Mouse (Mus musculus) skeletal muscle tissue, adult 2 months (tissue): Measurements from ENCODE around the gene Prrx1.

Experiments used
- DNase-seq: peaks from one replicate; pipeline ENCODE4 v3.0.0-alpha.2; 2012; ENCODE audit warnings: low read depth, low spot score

Prrx1 gene

GRCm38 (mm10) chr1:163273132-163273531, 40.4 kb downstream of the Prrx1 start:
- no peak for DNase-seq

DNA sequence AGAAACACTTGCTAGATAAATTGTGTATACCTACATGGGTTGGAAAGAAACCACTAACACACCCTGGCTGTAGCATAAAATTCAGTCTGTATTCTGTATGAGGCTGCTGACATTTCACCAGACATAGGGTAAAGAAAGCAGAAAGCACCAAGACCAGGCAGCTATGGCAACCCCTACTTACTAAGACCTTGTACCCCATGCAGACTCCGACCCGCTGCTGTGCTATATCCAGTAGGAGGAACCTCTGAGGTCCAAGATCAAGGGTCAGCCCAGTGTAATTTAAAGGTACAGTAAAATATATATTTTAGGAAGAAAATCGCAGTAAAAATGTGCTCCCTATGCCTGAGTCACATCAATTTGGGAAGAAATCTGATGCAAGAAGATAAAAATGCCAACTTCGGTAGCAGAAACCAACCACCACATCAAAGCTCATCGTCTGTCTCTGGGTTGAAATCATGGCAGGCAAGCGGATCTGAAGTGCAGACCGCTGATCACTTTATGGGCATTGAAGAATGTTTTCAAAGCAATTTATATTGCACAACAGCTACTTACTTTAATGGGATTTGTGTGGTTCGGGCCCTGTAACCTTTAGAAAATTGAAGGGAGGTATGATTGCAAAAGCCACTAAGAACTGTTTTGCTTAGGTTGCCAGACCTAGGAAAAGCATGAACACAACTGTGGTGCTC, 46.5 kb downstream of the Prrx1 start:
- no peak for DNase-seq

DNA sequence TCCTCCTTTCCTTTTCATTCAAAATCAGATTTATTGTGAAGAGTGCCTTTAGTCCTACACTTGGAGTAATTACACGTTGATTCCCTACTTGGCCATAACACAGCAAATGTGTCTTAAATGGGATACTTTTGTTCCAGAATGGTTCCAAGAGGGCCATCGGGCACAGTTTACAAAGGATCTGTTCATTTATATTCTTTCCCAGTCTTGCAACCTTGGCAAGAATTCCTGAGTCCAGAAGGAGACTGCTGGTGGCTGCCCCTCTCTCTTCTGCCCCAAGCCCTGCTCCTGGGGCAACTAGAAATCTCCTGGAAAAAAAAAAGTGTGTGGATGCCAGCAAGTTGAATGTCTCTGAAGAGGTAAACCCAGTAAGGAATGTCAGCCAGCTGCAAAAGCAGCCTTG, 56.2 kb downstream of the Prrx1 start:
- no peak for DNase-seq

GRCm38 (mm10) chr1:163255884-163256283, 57.6 kb downstream of the Prrx1 start:
- no peak for DNase-seq

GRCm38 (mm10) chr1:163252796-163253195, 60.7 kb downstream of the Prrx1 start:
- no peak for DNase-seq

DNA sequence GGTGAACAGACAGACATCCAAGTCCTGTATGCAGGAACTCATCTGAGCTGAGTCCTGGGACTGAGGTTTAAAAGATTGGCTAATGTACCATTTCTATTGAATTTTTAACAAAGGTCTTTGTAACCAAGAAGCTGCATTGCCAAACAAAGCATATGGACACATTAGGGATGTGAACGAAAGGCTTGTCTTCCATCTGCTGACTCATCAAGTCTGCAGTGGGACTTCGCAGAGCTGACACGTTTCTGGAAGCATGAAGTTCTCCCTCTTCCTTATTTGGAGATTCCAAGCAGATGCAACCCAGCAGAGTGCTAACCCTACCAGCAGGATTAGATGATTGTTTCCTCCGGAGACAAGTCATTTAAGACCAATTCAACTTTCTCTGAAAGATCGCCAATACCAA, 61.2 kb downstream of the Prrx1 start:
- peak; percentile 13 for DNase-seq

GRCm38 (mm10) chr1:163251766-163252165, 61.7 kb downstream of the Prrx1 start:
- DNase-seq = peak; percentile 45

- peak; percentile 69 for DNase-seq
These were observed 74.6 kb downstream of the Prrx1 start for GRCm38 (mm10) chr1:163238950-163239349.

DNA sequence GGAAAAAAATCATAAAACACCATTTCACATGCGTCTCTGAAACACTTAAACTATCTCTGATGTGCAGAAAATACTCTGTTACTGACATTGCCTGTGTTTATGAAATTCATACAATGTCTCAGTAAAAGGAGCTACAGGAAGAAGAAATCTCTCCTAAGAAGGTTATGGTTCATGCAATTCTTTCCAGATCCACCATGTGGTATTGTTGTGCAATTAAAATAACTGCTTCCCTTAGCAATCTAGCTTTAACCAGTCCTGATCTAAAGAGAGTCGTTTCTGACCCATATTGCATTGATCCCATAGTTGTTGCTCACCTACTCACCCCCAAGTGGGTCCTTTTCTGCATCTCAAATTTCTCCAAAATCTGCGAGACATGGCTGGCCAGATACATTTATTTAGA, 82.3 kb downstream of the Prrx1 start:
- DNase-seq = no peak

GRCm38 (mm10) chr1:163226271-163226670, 87.2 kb downstream of the Prrx1 start:
- peak; percentile 97 for DNase-seq

DNA sequence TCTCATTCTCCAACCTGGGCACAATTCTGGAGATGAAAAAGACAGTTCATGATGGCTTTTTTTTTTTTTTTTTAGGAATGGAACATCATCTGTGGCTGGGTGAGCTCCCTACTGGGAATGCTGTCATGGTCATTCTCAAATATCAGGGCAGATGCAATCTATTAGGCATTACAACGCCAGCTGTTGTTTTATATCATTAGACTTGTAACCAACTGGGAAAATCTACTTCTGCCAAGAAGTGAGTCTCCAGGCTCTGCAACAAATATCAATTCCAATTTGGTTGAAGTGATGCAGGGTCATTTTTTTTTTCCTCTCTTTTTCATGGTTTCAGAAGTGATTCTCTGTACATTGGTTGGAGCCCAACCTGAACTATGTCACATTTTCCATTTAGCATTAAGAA, 91.7 kb downstream of the Prrx1 start:
- peak; percentile 70 for DNase-seq

GRCm38 (mm10) chr1:163208919-163209867, 104.3 kb downstream of the Prrx1 start:
- DNase-seq = no peak

DNA sequence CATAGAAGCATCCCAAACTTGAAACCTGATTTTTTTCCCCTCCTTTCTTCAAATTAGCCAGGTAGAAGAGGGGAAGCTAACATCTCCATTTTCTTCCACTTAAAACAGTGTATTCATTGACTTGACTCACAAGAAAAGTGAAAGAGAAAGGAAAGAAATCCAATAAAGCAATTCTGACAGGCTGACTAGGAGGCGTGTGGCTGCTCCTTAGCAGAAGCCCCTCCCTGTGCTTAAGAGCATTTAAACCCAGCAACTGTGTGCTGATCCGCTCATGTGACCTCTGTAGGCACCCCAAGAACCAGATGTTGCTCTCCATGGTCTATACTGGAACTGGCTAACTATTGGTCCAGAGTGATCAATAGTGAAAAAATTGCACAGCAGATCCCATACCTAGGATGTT, 114.7 kb downstream of the Prrx1 start:
- DNase-seq = no peak

- DNase-seq = no peak
These were observed 115.5 kb downstream of the Prrx1 start for GRCm38 (mm10) chr1:163198059-163198458.
